Mouse (Mus musculus): ENCODE results near the gene Otop3. TPM values are rescaled to one million over a fixed set of nuclear protein-coding genes. Genes with fewer than 3 reads are reported as not detected.

Otop3 gene
- polyA plus RNA-seq, 1 experiment, result 0.12 TPM

- 63% methylated on average over 12 of the region's 12 CpGs for WGBS
- Histone ChIP-seq H3K4me3 (ENCODE audit: control insufficient read depth, insufficient read depth, low read length) (no peak overlapping the region), H3K4me1 (replicated peaks; ENCODE audit: control insufficient read depth, insufficient read depth, low read length) (peaks cover 8% of the 10 kb centered on the region), H3K27me3 (ENCODE audit: control insufficient read depth, insufficient read depth, low read length) (peaks cover 18% of the 10 kb centered on the region), H3K27ac (ENCODE audit: control insufficient read depth, insufficient read depth, low read length) (no peak overlapping the region), H3K36me3 (ENCODE audit: control insufficient read depth, insufficient read depth, low read length) (no peaks in the 10 kb centered on the region)
- DNase-seq, result no peak
- TF ChIP-seq CTCF (IDR thresholded peaks at IDR 0.05; ENCODE audit: borderline replicate concordance, control insufficient read depth, extremely low read depth, insufficient read depth, low read length, poor library complexity), result no peak
- TF ChIP-seq POLR2A (IDR thresholded peaks at IDR 0.05; ENCODE audit: control insufficient read depth, extremely low read depth, insufficient read depth, low read length, poor library complexity), result no peak
Observed at GRCm38 (mm10) chr11:115374695-115375425, 40.3 kb downstream of the Otop3 start.

GRCm38 (mm10) chr11:115376722-115377121 is 42.2 kb downstream of the Otop3 start:
- peaks cover 19% of the 10 kb centered on the region for H3K27me3 ChIP-seq (ENCODE audit: control insufficient read depth, insufficient read depth, low read length)
- DNase-seq, result no peak
- WGBS, result 71% methylated on average over 7 of the region's 7 CpGs
- no peak overlapping the region for H3K27ac ChIP-seq (ENCODE audit: control insufficient read depth, insufficient read depth, low read length)
- H3K36me3 ChIP-seq (ENCODE audit: control insufficient read depth, insufficient read depth, low read length), result no peaks in the 10 kb centered on the region
- H3K4me1 ChIP-seq (replicated peaks; ENCODE audit: control insufficient read depth, insufficient read depth, low read length), result peaks cover 8% of the 10 kb centered on the region
- H3K4me3 ChIP-seq (ENCODE audit: control insufficient read depth, insufficient read depth, low read length), result no peak overlapping the region
- no peak for TF ChIP-seq CTCF (IDR thresholded peaks at IDR 0.05; ENCODE audit: borderline replicate concordance, control insufficient read depth, extremely low read depth, insufficient read depth, low read length, poor library complexity)
- TF ChIP-seq POLR2A (IDR thresholded peaks at IDR 0.05; ENCODE audit: control insufficient read depth, extremely low read depth, insufficient read depth, low read length, poor library complexity), result no peak

- Histone ChIP-seq H3K36me3 (ENCODE audit: control insufficient read depth, insufficient read depth, low read length) (no peaks in the 10 kb centered on the region), H3K4me1 (replicated peaks; ENCODE audit: control insufficient read depth, insufficient read depth, low read length) (peaks cover 13% of the 10 kb centered on the region), H3K27me3 (ENCODE audit: control insufficient read depth, insufficient read depth, low read length) (peaks cover 22% of the 10 kb centered on the region), H3K4me3 (ENCODE audit: control insufficient read depth, insufficient read depth, low read length) (no peak overlapping the region), H3K27ac (ENCODE audit: control insufficient read depth, insufficient read depth, low read length) (no peak overlapping the region)
- TF ChIP-seq CTCF (IDR thresholded peaks at IDR 0.05; ENCODE audit: borderline replicate concordance, control insufficient read depth, extremely low read depth, insufficient read depth, low read length, poor library complexity) (no peak), POLR2A (IDR thresholded peaks at IDR 0.05; ENCODE audit: control insufficient read depth, extremely low read depth, insufficient read depth, low read length, poor library complexity) (no peak)
- no peak for DNase-seq
- 44% methylated on average over 4 of the region's 4 CpGs for WGBS
Observed at GRCm38 (mm10) chr11:115377254-115377653, 42.7 kb downstream of the Otop3 start.

- TF ChIP-seq POLR2A (IDR thresholded peaks at IDR 0.05; ENCODE audit: control insufficient read depth, extremely low read depth, insufficient read depth, low read length, poor library complexity) (no peak), CTCF (IDR thresholded peaks at IDR 0.05; ENCODE audit: borderline replicate concordance, control insufficient read depth, extremely low read depth, insufficient read depth, low read length, poor library complexity) (no peak)
- no peaks in the 10 kb centered on the region for H3K36me3 ChIP-seq (ENCODE audit: control insufficient read depth, insufficient read depth, low read length)
- 91% methylated on average over 7 of the region's 7 CpGs for WGBS
Observed at GRCm38 (mm10) chr11:115377854-115378253, 43.3 kb downstream of the Otop3 start.

GRCm38 (mm10) chr11:115381276-115381675 is 46.7 kb downstream of the Otop3 start:
- H3K27ac ChIP-seq (ENCODE audit: control insufficient read depth, insufficient read depth, low read length), result no peak overlapping the region
- peaks cover 10% of the 10 kb centered on the region for H3K4me1 ChIP-seq (replicated peaks; ENCODE audit: control insufficient read depth, insufficient read depth, low read length)
- no peak for DNase-seq
- H3K36me3 ChIP-seq (ENCODE audit: control insufficient read depth, insufficient read depth, low read length), result no peaks in the 10 kb centered on the region
- no peak overlapping the region for H3K4me3 ChIP-seq (ENCODE audit: control insufficient read depth, insufficient read depth, low read length)
- H3K27me3 ChIP-seq (ENCODE audit: control insufficient read depth, insufficient read depth, low read length), result peaks cover 10% of the 10 kb centered on the region; the same call in 1 of the 2 replicates
- TF ChIP-seq CTCF (IDR thresholded peaks at IDR 0.05; ENCODE audit: borderline replicate concordance, control insufficient read depth, extremely low read depth, insufficient read depth, low read length, poor library complexity) (no peak), POLR2A (IDR thresholded peaks at IDR 0.05; ENCODE audit: control insufficient read depth, extremely low read depth, insufficient read depth, low read length, poor library complexity) (no peak)
- 72% methylated on average over 9 of the region's 9 CpGs for WGBS

More at GRCm38 (mm10) chr11:115377854-115378253, 43.3 kb downstream of the Otop3 start:
- Histone ChIP-seq H3K4me1 (replicated peaks; ENCODE audit: control insufficient read depth, insufficient read depth, low read length) (peaks cover 18% of the 10 kb centered on the region), H3K27ac (ENCODE audit: control insufficient read depth, insufficient read depth, low read length) (no peak overlapping the region), H3K4me3 (ENCODE audit: control insufficient read depth, insufficient read depth, low read length) (no peak overlapping the region), H3K27me3 (ENCODE audit: control insufficient read depth, insufficient read depth, low read length) (peaks cover 25% of the 10 kb centered on the region)
- no peak for DNase-seq

GRCm38 (mm10) chr11:115381743-115382539 is 47.4 kb downstream of the Otop3 start, which contains the start of gene Cdr2l:
Gene Cdr2l (plus strand): TSS chr11:115381916.
- H3K4me1 ChIP-seq (replicated peaks; ENCODE audit: control insufficient read depth, insufficient read depth, low read length), result peaks cover 10% of the 10 kb centered on the region
- peak; percentile 63 for DNase-seq
- WGBS, result 3% methylated on average over 76 of the region's 76 CpGs
- peak within 1 kb of the TSS; percentile 56 for H3K4me3 ChIP-seq (ENCODE audit: control insufficient read depth, insufficient read depth, low read length)
- peaks cover 10% of the 10 kb centered on the region; the same call in 1 of the 2 replicates for H3K27me3 ChIP-seq (ENCODE audit: control insufficient read depth, insufficient read depth, low read length)
- no peak within 1 kb of the TSS for H3K27ac ChIP-seq (ENCODE audit: control insufficient read depth, insufficient read depth, low read length)
- TF ChIP-seq POLR2A (IDR thresholded peaks at IDR 0.05; ENCODE audit: control insufficient read depth, extremely low read depth, insufficient read depth, low read length, poor library complexity) (no peak), CTCF (IDR thresholded peaks at IDR 0.05; ENCODE audit: borderline replicate concordance, control insufficient read depth, extremely low read depth, insufficient read depth, low read length, poor library complexity) (no peak; the same call in 1 of the 2 replicates)
- no peaks in the 10 kb centered on the region for H3K36me3 ChIP-seq (ENCODE audit: control insufficient read depth, insufficient read depth, low read length)
